Mouse (Mus musculus): Measurements from ENCODE around the gene Tdrd1. TPM values are rescaled to one million over a fixed set of nuclear protein-coding genes. Genes with fewer than 3 reads are reported as not detected.

Tdrd1 gene
- 0.07 TPM for polyA plus RNA-seq (2015; fragmentation: Illumina TruSeq; extraction: RNeasy Lipid Tissue Mini Kit (QIAGEN cat#74804); ENCODE audit: insufficient read depth, low replicate concordance)

GRCm38 (mm10) chr19:56826047-56826631 lies at the start of gene Tdrd1:
Gene Tdrd1 (plus strand): TSS chr19:56826209.

DNA sequence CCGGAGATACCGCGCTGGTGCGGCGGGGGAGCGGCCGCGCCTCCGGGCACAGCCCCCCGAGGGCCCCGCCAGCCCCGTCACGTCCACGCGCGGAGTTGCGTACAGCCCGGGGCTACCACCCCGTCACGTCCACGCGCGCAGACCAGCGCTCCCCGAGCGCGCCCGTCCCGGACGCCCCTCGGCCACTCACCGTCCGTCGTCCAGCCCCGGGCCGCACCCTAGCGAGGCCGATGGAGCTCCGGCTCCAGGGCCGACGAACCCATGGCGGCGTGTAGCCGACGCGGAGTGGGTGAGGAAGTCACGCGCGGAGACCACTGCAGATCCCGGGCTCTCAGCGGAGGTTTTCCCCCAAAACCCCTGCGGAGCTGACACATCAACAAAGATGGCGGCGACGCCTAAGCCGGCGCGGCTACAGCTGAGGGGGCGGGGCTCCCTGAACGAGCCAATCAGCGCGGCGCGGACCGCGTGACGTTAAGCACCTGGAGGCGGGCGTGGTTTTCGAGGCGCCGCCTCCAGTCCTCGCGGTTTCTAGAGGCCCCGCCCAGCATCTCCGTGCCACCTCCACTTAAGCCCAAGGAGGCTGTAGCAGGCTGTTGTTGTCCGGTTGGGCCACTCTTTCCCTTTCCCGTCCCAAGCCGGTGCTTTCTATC lies 4.1 kb upstream of the Tdrd1 start, which contains the start of gene Ccdc186:
Gene Ccdc186 (minus strand): TSS at position 393 of the 650 bp plus-strand sequence.

GRCm38 (mm10) chr19:56873816-56874600 lies 48.0 kb downstream of the Tdrd1 start, which contains the start of gene Vwa2:
Gene Vwa2 (plus strand): TSS chr19:56874249.

Other genes starting within 250 kb of the Tdrd1 start
- 1.7 TPM for gene Adrb1, start 104.0 kb upstream of the Tdrd1 start, polyA plus RNA-seq (2015; fragmentation: Illumina TruSeq; extraction: RNeasy Lipid Tissue Mini Kit (QIAGEN cat#74804); ENCODE audit: insufficient read depth, low replicate concordance)
- 26.5 TPM for gene Ccdc186, start 4.0 kb upstream of the Tdrd1 start, polyA plus RNA-seq (2015; fragmentation: Illumina TruSeq; extraction: RNeasy Lipid Tissue Mini Kit (QIAGEN cat#74804); ENCODE audit: insufficient read depth, low replicate concordance)
- not detected for gene Vwa2, start 48.0 kb downstream of the Tdrd1 start, polyA plus RNA-seq (2015; fragmentation: Illumina TruSeq; extraction: RNeasy Lipid Tissue Mini Kit (QIAGEN cat#74804); ENCODE audit: insufficient read depth, low replicate concordance)
- gene Afap1l2, start 182.0 kb downstream of the Tdrd1 start, polyA plus RNA-seq (2015; fragmentation: Illumina TruSeq; extraction: RNeasy Lipid Tissue Mini Kit (QIAGEN cat#74804); ENCODE audit: insufficient read depth, low replicate concordance), result 11.1 TPM

Measured in spleen, adult 10 weeks (tissue).